Mouse (Mus musculus): Measurements from ENCODE around the gene Zbtb9. TPM values are rescaled to one million over a fixed set of nuclear protein-coding genes. Genes with fewer than 3 reads are reported as not detected.
"Not testable (repeated sequence)": the region's sequence is repeated elsewhere in the genome, so short reads cannot be mapped to it uniquely, and the experiment has no call there.

Zbtb9 gene
- total RNA-seq, 2 experiments from 2014 or later: 14.4 to 17.7 TPM

DNA sequence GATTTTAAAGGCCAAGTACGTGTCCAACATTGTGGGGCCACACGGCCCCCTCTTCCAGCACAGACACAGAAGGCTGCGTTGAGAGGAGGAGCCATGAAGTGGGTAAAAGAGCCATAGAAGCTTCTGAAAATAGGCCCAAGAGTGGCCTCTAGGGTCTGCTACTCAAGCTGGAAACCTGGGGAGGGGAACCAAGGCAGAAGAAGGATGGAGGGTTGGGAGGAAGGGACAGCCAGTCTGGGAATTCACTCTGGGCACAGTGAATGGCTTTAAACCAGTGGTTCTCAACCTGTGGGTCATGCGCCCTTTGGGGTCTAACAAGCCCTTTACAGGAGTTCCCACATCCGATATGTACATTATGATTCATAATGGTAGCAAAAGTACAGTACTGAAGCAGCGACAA, 3.7 kb upstream of the Zbtb9 start:
- no peak for ATAC-seq (replicated peaks; ENCODE audit: poor library complexity, severe bottlenecking)

DNA sequence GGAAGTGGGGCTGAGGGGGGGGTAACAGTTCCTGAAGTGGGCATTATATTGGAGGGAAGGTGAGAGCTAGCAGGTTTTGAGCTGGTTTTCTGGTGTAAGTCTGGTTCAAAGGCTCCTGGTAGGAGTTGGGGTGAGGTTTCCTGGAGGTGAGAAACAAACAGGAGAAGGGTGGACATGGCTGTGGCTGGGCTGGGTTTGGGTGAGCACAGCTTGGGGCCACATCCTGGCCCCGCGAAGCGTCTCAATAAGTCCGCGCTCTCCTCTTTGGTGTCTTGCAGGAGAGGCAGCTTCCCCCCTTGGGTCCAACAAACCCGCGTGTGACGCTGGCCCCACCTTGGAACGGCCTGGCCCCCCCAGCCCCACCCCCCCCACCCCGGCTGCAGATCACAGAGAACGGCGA, 2.7 kb upstream of the Zbtb9 start:
- ATAC-seq (replicated peaks; ENCODE audit: poor library complexity, severe bottlenecking): no peak

DNA sequence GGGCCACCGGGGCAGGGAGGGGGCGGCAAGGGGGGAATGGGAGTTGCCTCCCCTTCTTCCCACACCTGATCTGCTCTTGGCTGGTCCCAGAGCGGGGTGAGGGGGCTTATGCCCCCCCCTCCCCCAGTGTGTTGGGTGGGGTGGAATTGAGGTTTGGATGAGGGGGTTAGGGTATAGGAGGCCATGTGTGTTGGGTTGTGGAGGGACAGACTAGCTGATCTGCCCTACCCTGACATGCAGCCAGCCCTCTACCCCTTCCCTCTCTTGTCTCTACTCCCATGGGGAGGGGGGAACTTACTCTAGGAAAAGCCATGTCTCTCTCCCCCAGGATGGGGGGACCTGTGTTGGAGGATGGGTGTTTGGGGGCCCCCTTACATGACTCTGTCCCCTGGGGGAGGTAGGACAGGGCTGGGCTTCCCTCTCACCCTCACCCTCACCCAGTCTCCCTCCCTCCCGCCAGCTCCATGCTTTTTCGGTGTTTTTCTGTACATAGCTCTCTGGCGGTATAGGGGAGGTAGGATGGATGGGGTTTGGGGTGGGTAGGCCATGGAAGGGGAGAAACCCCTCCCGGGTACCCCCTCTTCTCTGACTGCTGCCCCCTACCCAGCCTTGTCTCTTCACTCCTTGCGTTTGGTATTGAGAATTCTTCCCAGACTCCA, 1.6 kb upstream of the Zbtb9 start:
- no peak for ATAC-seq (replicated peaks; ENCODE audit: poor library complexity, severe bottlenecking)

DNA sequence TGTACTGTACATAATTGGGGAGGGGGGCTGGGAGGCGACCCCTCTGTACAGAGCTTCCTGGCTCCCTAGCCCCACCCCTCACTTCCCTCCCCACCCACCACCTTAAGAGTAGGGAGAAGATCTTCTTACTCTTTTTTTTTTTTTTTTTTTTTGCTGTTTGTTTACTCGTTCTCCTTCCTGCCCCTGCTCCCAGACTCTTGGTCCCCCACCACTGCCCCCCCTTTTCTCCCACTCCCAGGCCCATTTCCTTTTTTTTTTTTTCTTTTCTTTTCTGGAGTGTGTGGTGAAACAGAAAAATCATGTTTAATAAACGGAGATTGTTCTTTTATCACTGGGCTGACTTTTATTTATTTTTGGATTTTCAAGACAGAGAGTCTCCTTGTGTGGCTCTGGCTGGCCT, 860 bp upstream of the Zbtb9 start:
- no peak for ATAC-seq (replicated peaks; ENCODE audit: poor library complexity, severe bottlenecking)

DNA sequence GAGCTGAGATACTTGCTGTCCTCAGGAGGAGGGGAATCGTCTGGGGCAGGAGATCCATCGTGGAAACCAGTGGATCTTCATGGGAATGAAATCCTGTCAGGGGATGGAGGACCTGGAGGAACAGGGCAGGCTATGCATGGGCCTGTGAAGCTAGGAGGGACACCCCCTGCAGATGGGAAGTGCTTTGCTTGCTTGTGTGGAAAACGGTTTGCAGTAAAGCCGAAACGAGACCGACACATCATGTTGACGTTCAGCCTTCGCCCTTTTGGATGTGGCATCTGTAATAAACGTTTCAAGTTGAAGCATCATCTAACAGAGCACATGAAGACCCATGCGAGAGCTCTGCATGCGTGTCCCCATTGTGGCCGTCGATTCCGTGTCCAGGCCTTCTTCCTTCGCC, 1.6 kb downstream of the Zbtb9 start:
- ATAC-seq (replicated peaks; ENCODE audit: poor library complexity, severe bottlenecking): no peak

DNA sequence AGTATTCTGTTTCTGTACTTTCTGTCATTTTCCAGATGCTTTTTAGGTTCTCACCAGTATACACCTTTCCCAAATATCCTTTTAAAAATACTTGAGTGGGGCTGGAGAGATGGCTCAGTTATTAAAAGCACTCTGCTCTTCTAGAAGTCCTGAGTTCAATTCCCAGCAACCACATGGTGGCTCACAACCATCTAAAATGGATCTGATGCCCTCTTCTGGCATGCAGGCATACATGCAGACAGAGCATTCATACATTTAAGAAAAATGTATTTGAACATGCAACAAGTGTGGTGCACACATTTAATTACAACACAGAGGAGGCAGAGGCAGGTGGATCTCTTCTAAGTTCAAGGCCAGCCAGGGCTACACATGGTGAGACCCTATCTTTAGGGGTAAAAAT, 2.4 kb downstream of the Zbtb9 start:
- no peak for ATAC-seq (replicated peaks; ENCODE audit: poor library complexity, severe bottlenecking)

DNA sequence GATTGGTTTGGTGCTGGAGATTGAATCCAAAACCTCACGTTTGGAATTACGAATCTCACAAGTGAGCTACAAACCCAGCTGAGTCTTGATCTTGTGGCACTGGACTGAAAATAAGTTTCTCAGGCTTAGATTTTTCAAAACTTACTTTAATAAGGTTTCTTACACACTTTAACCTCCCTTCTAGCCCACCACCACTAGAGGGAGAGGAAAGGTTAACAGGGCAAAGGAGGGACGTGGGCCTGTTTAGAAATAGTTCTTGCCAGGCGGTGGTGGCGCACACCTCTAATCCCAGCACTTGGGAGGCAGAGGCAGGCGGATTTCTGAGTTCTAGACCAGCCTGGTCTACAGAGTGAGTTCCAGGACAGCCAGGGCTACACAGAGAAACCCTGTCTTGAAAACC, 4.4 kb downstream of the Zbtb9 start:
- ATAC-seq (replicated peaks; ENCODE audit: poor library complexity, severe bottlenecking): not testable (repeated sequence)

DNA sequence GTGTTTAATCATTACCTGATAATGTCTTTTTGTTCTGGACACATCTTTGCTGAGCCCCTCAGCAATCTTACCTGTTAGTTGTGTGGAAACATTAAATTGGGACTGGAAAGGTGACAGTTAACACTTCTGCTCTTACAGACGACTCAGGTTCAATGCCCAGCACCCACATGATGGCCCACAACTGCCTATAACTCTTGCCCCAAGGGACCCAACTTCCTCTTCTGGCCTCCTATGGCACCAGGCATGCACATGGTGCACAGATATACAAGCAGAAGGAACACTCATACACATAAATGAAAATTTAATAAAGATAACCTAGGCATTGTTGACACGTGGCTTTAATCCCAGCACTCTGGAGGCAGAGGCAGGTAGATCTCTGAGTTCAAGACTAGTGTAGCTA, 6.5 kb downstream of the Zbtb9 start:
- no peak for ATAC-seq (replicated peaks; ENCODE audit: poor library complexity, severe bottlenecking)

DNA sequence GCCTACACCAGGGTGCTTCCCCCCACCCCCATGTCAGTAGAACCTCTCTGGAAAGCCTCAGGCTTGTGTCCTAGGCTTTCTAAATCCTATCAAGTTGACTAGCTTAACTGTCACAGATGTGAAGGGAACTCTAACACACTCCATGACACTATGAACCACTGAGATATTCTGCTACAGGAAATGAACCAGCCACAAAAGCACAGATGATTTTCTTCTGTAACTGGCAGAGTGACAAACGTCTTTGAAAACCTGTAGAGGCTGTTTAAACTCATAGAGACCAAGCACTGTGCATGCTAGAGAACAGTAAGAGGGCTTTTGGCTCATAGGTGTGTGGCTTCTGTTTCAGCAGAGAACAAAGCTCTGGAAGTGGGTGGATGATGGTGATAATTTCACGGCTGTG, 8.1 kb downstream of the Zbtb9 start:
- no peak for ATAC-seq (replicated peaks; ENCODE audit: poor library complexity, severe bottlenecking)

DNA sequence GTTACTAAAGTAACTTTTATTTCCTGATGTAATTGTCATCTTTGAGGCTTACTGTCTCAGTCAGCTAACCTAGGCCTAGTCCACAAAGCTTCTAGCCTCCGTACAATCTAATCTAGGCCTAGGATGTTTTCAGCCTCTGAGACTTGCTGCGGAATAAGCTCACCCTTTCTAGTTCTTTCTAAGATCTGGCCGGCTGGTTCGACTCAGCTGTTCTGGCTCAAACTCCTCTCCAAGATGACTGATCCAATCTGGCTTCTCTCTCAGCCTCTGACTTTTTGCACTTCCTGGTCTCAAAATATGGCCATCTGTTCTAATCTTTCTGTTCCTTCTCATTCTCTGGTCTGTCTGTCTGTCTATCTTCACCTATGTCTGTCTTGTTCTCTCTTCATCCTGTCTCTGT, 10.4 kb downstream of the Zbtb9 start:
- no peak for ATAC-seq (replicated peaks; ENCODE audit: poor library complexity, severe bottlenecking)

DNA sequence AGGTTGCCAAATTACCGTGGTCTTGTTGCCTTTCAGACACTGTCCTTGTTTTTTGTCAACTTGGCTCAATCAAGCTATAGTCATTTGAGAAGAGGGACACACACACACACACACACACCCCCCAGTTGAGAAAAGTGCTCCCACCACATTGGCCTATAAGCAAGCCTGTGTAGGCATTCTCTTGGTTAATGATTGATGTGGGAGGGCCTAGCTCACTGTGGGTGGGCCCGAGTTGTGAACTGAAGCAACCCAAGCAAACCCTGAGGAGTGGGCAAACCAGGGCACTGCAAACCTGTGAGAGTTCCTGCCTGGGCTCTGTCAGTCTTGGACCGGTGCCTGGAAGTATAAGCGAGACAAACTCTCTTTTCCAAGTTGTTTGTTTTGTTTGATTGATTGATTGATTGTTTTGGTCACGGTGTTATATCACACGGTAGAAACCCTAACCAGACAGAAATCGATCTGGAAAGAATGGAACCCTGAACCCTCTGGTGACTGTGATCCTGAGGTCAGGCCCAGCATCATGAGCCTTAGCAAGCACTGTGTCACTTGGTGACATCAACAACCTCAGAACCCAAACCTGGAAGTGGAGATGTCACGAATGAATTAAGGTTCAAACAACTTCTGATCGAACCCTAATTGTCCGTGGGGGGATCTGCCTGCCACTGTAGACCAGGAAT, 12.7 kb downstream of the Zbtb9 start:
- ATAC-seq (replicated peaks; ENCODE audit: poor library complexity, severe bottlenecking): no peak

DNA sequence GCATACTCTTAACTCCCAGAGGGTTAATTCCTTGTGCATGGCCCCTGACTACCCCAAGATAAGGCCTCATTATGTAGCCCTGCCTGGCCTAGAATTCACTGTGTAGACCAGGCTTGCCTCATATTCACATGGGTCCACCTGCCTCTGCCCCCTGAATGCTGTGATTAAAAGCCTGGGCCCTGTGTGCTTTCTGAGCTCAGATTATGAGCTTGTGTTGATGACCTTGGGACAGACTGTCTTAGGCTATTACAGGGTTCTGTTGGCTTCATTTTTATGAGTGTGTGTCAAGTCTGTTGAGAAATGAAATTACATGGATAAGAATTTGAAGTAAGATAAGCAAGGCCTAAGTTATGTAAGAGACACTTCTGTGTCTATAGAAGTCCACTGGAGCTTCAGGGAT, 17.6 kb downstream of the Zbtb9 start:
- ATAC-seq (replicated peaks; ENCODE audit: poor library complexity, severe bottlenecking): no peak

DNA sequence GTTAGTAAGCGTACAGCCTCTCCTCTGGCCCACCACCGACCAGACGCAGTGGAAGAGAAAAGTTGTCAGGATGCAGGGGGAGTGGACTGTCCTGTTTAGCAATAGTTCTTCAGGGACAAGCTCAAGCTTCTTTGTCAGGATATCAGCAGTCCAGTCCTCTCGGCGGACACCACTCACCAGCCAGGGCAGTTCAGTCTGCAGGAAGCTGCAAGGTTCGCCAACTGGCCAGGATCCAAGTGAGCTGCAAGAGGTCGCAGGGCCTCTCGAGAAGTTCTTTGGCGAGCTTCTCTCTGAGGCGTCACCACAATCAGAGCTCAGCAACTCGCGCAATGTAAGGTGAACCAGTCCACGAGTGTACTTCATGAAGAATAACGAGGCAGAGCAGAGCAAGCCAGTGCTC, 21.4 kb downstream of the Zbtb9 start:
- ATAC-seq (replicated peaks; ENCODE audit: poor library complexity, severe bottlenecking): no peak

DNA sequence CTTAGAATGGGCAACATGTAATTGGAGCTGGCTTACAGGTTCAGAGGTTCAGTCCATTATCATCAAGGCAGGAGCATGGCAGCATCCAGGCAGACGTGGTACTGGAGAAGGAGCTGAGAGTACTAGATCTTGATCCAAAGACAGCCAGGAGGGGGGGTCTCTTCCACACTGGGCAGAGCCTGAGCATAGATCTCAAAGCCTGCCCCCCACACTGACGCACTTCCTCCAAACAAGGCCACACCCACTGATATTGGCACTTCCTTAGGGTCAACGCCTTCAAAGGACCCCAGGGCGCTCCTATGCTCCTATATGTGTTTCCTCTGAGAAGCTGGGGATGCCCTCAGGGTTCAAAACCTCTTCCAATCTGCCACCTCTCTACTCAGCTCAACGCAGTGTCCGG, 22.0 kb downstream of the Zbtb9 start:
- peak; percentile 14; the same call in 1 of the 2 replicates for ATAC-seq (replicated peaks; ENCODE audit: poor library complexity, severe bottlenecking)

DNA sequence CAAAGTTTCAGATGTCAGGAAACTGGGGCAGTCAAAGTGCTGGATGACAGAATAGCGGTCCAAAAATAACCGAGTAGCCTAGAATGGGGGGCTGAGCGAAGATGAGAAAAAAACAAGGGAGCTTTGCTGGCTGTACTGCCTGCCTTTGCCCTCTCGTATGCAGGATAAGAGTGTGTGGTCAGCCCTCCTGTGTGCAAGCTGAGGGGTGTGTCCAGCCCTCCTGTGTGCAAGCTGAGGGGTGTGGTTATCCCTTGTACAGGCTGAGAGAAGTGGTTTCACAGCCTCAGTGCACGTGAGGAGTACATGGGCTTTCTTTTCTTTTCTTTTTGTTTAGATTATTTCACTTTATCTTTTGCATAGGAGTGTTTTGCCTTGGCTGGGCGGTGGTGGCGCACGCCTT, 22.6 kb downstream of the Zbtb9 start:
- ATAC-seq (replicated peaks; ENCODE audit: poor library complexity, severe bottlenecking): peak; percentile 58

DNA sequence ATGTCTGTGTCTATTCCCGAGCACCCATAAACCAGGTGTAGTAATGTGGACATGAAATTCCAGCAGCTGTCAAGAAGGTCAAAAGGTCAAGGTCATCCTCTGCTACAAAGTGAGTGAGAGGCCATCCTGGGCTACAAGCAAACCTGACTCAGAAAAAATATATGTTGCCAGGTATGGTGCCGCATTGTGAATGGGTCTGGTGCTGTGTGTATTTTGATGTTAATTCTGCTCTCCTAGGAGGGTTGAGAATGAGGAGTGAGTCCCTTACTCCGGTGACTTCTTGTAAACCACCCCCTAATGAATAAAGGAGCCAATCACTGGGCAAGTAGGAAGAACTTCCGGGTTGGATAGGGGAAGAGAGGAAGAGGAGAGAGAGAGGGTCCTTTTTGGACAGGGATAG, 24.7 kb downstream of the Zbtb9 start:
- ATAC-seq (replicated peaks; ENCODE audit: poor library complexity, severe bottlenecking): no peak

DNA sequence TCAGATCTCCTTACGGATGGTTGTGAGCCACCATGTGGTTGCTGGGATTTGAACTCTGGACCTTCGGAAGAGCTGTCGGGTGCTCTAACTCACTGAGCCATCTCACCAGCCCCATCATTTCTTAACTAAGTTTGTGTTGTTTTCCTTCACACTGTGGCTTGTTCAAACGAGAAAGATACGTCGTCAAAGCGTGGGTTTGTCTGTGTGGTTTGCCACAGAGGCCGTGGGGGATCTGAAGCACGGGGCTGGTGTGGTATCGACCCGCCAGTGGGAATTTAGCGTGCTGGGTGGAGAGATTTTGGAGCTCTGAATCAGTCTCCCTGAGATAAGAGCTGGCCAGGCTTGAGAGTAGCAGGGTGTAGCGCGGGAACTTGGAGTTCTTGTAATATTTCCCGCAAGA, 25.3 kb downstream of the Zbtb9 start:
- ATAC-seq (replicated peaks; ENCODE audit: poor library complexity, severe bottlenecking): no peak

DNA sequence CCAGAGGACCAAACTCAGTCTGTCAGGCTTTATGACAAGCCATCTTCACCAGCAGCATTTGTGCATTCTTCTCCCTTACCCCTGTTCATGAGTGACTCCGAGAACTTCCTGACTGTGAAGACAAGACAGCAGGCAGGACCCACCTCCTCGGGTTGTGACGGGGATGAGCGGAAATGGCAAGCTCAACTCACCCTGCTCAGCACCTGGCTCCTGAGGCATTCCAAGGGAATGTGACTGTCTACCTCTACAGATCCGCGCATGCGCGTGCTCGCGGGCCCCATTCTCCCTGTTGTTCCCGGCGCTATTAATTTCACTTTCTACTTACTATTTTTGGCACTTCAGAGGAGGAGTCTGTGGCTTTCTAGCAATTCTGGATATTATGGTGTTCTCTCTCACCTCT, 27.0 kb downstream of the Zbtb9 start:
- no peak for ATAC-seq (replicated peaks; ENCODE audit: poor library complexity, severe bottlenecking)

DNA sequence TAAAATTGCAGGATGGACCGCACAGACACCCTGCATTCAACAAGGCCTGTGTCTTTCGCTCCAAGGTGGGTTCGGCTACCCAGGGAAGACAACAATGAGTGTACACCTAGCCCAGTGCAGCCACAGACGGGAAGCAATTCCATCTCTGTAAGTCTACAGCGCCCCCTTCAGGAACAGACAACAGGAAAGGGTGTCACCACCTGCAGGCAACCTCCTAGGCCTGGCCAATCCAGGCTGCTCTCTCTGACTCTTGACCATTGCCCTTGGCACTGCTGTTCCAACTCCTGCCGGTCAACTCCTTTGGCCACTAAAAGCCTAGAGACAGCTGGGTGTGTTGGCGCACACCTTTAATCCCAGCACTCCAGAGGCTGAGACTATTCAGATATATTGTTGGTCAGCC, 28.2 kb downstream of the Zbtb9 start:
- peak; percentile 52 for ATAC-seq (replicated peaks; ENCODE audit: poor library complexity, severe bottlenecking)

DNA sequence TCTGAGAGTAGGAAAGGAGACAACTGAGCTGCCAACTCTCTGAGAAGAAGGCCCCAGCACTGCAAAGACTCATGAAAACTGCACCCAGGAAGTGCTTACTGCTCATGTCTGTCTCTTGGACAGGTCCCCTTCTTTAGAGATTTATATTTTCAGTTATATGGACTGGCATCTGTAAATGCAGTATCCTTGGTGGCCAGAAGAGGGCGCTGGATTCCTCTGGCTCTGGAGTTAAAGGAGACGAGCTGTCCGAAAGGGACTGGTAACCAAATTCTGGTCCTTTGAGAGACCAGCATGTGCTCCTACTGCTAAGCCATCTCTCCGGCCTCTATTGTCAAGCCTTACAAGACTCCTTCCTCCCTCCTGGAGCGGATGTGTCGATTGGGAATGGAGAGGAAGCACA, 28.9 kb downstream of the Zbtb9 start:
- ATAC-seq (replicated peaks; ENCODE audit: poor library complexity, severe bottlenecking): no peak

DNA sequence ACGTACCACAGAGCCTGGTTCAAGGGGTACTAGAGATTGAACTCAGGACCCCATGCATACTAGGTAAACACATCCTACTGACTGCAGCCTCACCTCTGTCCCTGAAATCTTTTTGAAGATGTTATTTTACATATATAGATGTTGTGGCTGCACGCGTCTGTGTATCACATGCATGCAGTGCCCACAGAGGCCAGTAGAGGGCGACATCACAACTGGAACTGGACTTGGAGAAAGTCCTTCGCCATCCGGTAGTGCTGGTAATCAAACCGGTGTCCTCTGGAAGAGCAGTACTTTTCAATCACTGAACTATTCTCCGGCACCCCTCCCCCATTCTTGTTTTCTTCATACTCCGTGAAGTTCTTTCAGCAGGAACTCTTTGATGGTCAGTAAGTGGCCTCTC, 31.5 kb downstream of the Zbtb9 start:
- ATAC-seq (replicated peaks; ENCODE audit: poor library complexity, severe bottlenecking): no peak

DNA sequence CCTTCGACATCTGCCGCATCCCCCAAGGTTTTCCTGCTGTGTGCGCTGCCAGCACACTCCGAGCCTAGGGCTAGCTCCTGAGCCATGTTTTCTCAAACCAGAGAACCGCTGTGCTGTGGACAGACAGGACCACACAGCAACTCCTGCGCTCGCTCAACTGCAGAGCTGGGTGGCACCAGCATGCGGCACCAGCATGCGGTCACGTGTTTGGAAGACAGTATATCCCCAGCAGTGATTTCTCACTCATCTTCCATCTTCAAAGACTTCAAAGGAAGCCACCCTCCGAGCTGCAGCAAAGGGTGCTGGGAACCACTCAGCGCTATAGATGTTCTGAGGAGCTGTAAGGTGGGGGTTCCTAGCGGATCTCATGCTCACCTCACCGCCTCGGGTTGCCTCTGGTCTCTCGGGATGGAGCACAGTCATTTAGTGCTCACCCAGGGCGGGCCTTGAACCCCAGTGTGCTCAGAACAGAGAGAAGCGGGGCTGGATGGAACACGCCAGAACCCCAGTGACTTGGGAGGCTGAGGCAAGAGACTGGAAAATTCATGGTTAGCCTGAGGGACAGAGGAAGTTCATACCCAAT, 32.0 kb downstream of the Zbtb9 start:
- no peak for ATAC-seq (replicated peaks; ENCODE audit: poor library complexity, severe bottlenecking)
